14 mouse cellular contexts compared by ENCODE assay signal in genomic region chr5:151096012-151096411, GRCm38 (mm10).
A peak's percentile ranks its signal among the peaks of the same experiment; 100 is the strongest.
DNase-seq lines count a peak whose midpoint lies in the region; ATAC-seq and TF ChIP-seq lines count a peak whose summit lies in the region.
"Had no signal": no experiment of that assay in that cellular context is flagged by ENCODE, and none has a peak within 500 bp of the region (broad histone marks: within the 10 kb centered on the region; RNA-seq: fewer than 3 reads in every experiment).

No protein-coding gene starts in this region.

- H3K4me1 ChIP-seq in kidney, adult 2 months (ENCODE audit: control insufficient read depth, insufficient read depth, low read length): no peaks in the 10 kb centered on the region; the same call in 1 of the 2 replicates
- peaks cover 5% of the 10 kb centered on the region for H3K4me1 ChIP-seq in lung, embryonic 16.5 days (replicated peaks; ENCODE audit: control insufficient read depth, insufficient read depth, low read length)
- no peaks in the 10 kb centered on the region; the same call in none of the 2 replicates for H3K4me1 ChIP-seq in lung, adult 2 months (ENCODE audit: control insufficient read depth, insufficient read depth, low read length)
- H3K4me1 ChIP-seq in stomach, postnatal 0 days (replicated peaks; ENCODE audit: control insufficient read depth, insufficient read depth): peaks cover 3% of the 10 kb centered on the region; the same call in 1 of the 2 replicates
- H3K4me1 ChIP-seq: midbrain, embryonic 10.5 days had no signal

- peak overlapping the region; percentile 27; the same call in 1 of the 2 replicates for H3K27ac ChIP-seq in kidney, adult 2 months (ENCODE audit: insufficient read depth, low read depth, low read length)
- peak overlapping the region; percentile 31; the same call in 1 of the 2 replicates for H3K27ac ChIP-seq in lung, embryonic 16.5 days (ENCODE audit: low read length)
- H3K27ac ChIP-seq in stomach, postnatal 0 days (replicated peaks): peak overlapping the region; percentile 56
- H3K27ac ChIP-seq: midbrain, embryonic 10.5 days had no signal

- no peak overlapping the region for H3K9ac ChIP-seq in lung, embryonic 16.5 days (ENCODE audit: low read length)
- no peak overlapping the region for H3K9ac ChIP-seq in stomach, postnatal 0 days (ENCODE audit: low read length)

- DNase-seq in kidney, adult 2 months: peak; percentile 46
- DNase-seq in kidney, adult 8-10 months: no peak
- DNase-seq in lung, adult 2 months: no peak
- peak; percentile 21 for DNase-seq in kidney, postnatal 14 days
- no peak for DNase-seq in stomach, postnatal 0 days (ENCODE audit: low spot score)
- DNase-seq in cerebellum, adult 18-20 months: no peak
- DNase-seq: cerebellum, postnatal 14 days; left cerebral cortex, postnatal 4 days; thymus, adult 2 months had no signal

- no peak for TF ChIP-seq EP300 in stomach, postnatal 0 days (optimal IDR thresholded peaks at IDR 0.05)

- no peak for TF ChIP-seq CTCF in kidney, adult 2 months (conservative IDR thresholded peaks at IDR 0.05; ENCODE audit: insufficient read depth, insufficient read length, low read depth, low read length)
- no peak for TF ChIP-seq CTCF in lung, adult 2 months (IDR thresholded peaks at IDR 0.05; ENCODE audit: insufficient read depth, low read length)
- no peak for TF ChIP-seq CTCF in stomach, postnatal 0 days (IDR thresholded peaks at IDR 0.05; ENCODE audit: low read depth)

- no peak overlapping the region for H3K4me3 ChIP-seq in kidney, adult 2 months (ENCODE audit: insufficient read depth, low read depth, low read length)
- H3K4me3 ChIP-seq in lung, embryonic 16.5 days (ENCODE audit: low read length): no peak overlapping the region
- no peak overlapping the region for H3K4me3 ChIP-seq in lung, adult 2 months (replicated peaks; ENCODE audit: extremely low read depth, low read depth, low read length)
- no peak overlapping the region for H3K4me3 ChIP-seq in stomach, postnatal 0 days (ENCODE audit: low read depth, low read length)
- H3K4me3 ChIP-seq: midbrain, embryonic 10.5 days; myocyte had no signal

- H3K4me2 ChIP-seq in lung, embryonic 16.5 days (ENCODE audit: low read depth, low read length): no peak overlapping the region
- no peak overlapping the region for H3K4me2 ChIP-seq in stomach, postnatal 0 days (replicated peaks; ENCODE audit: low read depth)
- H3K4me2 ChIP-seq: heart, embryonic 11.5 days had no signal

- ATAC-seq in lung, embryonic 16.5 days (ENCODE audit: low read depth): peak; percentile 51; the same call in 1 of the 2 replicates
- ATAC-seq in stomach, postnatal 0 days (ENCODE audit: low FRiP score, low TSS enrichment): no peak
- ATAC-seq in erythroblast, adult 5-6 weeks (replicated peaks; ENCODE audit: low FRiP score, poor library complexity, severe bottlenecking): no peak

- H3K36me3 ChIP-seq in kidney, adult 2 months (ENCODE audit: control insufficient read depth, insufficient read depth, low read length): no peaks in the 10 kb centered on the region
- H3K36me3 ChIP-seq in lung, embryonic 16.5 days (ENCODE audit: control insufficient read depth, insufficient read depth, low read length): peaks cover 8% of the 10 kb centered on the region; the same call in 1 of the 2 replicates
- H3K36me3 ChIP-seq in stomach, postnatal 0 days (ENCODE audit: control insufficient read depth, insufficient read depth, low read length): no peaks in the 10 kb centered on the region; the same call in 1 of the 2 replicates
- H3K36me3 ChIP-seq: midbrain, embryonic 10.5 days had no signal

- H3K9me3 ChIP-seq in lung, embryonic 16.5 days (ENCODE audit: control insufficient read depth, low read length): no peaks in the 10 kb centered on the region
- H3K9me3 ChIP-seq in stomach, postnatal 0 days (ENCODE audit: control insufficient read depth, low read length): no peaks in the 10 kb centered on the region
- H3K9me3 ChIP-seq: midbrain, embryonic 10.5 days had no signal

- 83% methylated on average over 6 of the region's 6 CpGs for WGBS in kidney, adult 2 months
- WGBS in lung, embryonic 16.5 days: 54% methylated on average over 6 of the region's 6 CpGs
- 62% methylated on average over 6 of the region's 6 CpGs for WGBS in lung, adult 2 months
- WGBS in stomach, postnatal 0 days: 36% methylated on average over 6 of the region's 6 CpGs

- TF ChIP-seq POLR2A in kidney, adult 2 months (IDR thresholded peaks at IDR 0.05; ENCODE audit: low read depth, low read length): no peak
- no peak for TF ChIP-seq POLR2A in lung, adult 2 months (IDR thresholded peaks at IDR 0.05; ENCODE audit: borderline replicate concordance, extremely low read depth, low read depth, low read length)

- no peaks in the 10 kb centered on the region for H3K27me3 ChIP-seq in kidney, adult 2 months (replicated peaks; ENCODE audit: control insufficient read depth, insufficient read depth, low read length)
- no peaks in the 10 kb centered on the region for H3K27me3 ChIP-seq in lung, embryonic 16.5 days (ENCODE audit: control insufficient read depth, insufficient read depth, low read depth, low read length)
- no peaks in the 10 kb centered on the region for H3K27me3 ChIP-seq in stomach, postnatal 0 days (ENCODE audit: control insufficient read depth, insufficient read depth, low read length)

Comparison
In these comparisons a context has a peak if more than half of its experiments do, and no peak if none do; other contexts are left out.
1. DNase-seq: peak in kidney, adult 2 months (single experiment) and kidney, postnatal 14 days (single experiment); none in kidney, adult 8-10 months (0 of 2), lung, adult 2 months (single experiment), stomach, postnatal 0 days (single experiment) and cerebellum, adult 18-20 months (0 of 2).
2. Peak in every context shown above with its lines, with median percentiles within 50 percentile points of each other: H3K27ac ChIP-seq.